In genomic region chr7:141670999-141671398, GRCm38 (mm10) we compare ENCODE assay signal across 10 mouse cellular contexts. TPM values are rescaled to one million over a fixed set of nuclear protein-coding genes. Genes with fewer than 3 reads are reported as not detected.
A peak's percentile ranks its signal among the peaks of the same experiment; 100 is the strongest.
DNase-seq lines count a peak whose midpoint lies in the region; ATAC-seq and TF ChIP-seq lines count a peak whose summit lies in the region.
"Had no signal": no experiment of that assay in that cellular context is flagged by ENCODE, and none has a peak within 500 bp of the region (broad histone marks: within the 10 kb centered on the region; RNA-seq: fewer than 3 reads in every experiment).

No protein-coding gene starts in this region.

- WGBS in lung, adult 2 months, result 58% methylated on average over 4 of the region's 4 CpGs
- WGBS in hindbrain, embryonic 16.5 days, result 79% methylated on average over 4 of the region's 4 CpGs
- 86% methylated on average over 4 of the region's 4 CpGs for WGBS in forebrain, embryonic 15.5 days

- no peaks in the 10 kb centered on the region for H3K36me3 ChIP-seq in hindbrain, embryonic 16.5 days (ENCODE audit: control insufficient read depth, insufficient read depth, low read length)
- no peaks in the 10 kb centered on the region for H3K36me3 ChIP-seq in forebrain, embryonic 15.5 days
- H3K36me3 ChIP-seq: limb, embryonic 13.5 days had no signal

- DNase-seq in gastrocnemius, adult 2 months, result peak; percentile 33
- DNase-seq in gastrocnemius, adult 8-10 months (ENCODE audit: low spot score in 2 of 2), result no peak
- DNase-seq in ES-CJ7 (ENCODE audit: low read depth, low spot score), result peak; percentile 55
- peak; percentile 16 for DNase-seq in lung, adult 2 months
- DNase-seq in thymus, postnatal 0 days (ENCODE audit: low spot score), result peak; percentile 44

- intact Hi-C loops in gastrocnemius, adult 2 months (cut with DNase I), result no loop called here

- H3K4me2 ChIP-seq in hindbrain, embryonic 16.5 days (ENCODE audit: low read length), result no peak overlapping the region
- H3K4me2 ChIP-seq in forebrain, embryonic 15.5 days (replicated peaks), result no peak overlapping the region
- H3K4me2 ChIP-seq: limb, embryonic 13.5 days had no signal

- H3K4me1 ChIP-seq in lung, adult 2 months (ENCODE audit: control insufficient read depth, insufficient read depth, low read length), result no peaks in the 10 kb centered on the region
- no peaks in the 10 kb centered on the region for H3K4me1 ChIP-seq in hindbrain, embryonic 16.5 days (ENCODE audit: control insufficient read depth, insufficient read depth, low read depth, low read length)
- no peaks in the 10 kb centered on the region for H3K4me1 ChIP-seq in forebrain, embryonic 15.5 days
- H3K4me1 ChIP-seq: limb, embryonic 13.5 days had no signal

- H3K27ac ChIP-seq in gastrocnemius, adult 2 months, result no peak overlapping the region
- H3K27ac ChIP-seq in hindbrain, embryonic 16.5 days (ENCODE audit: low read depth, low read length), result no peak overlapping the region
- H3K27ac ChIP-seq in forebrain, embryonic 15.5 days (replicated peaks), result no peak overlapping the region
- H3K27ac ChIP-seq: limb, embryonic 13.5 days had no signal

- no peak for TF ChIP-seq POLR2A in lung, adult 2 months (IDR thresholded peaks at IDR 0.05; ENCODE audit: borderline replicate concordance, extremely low read depth, low read depth, low read length)

- H3K4me3 ChIP-seq in gastrocnemius, adult 2 months, result no peak overlapping the region
- no peak overlapping the region for H3K4me3 ChIP-seq in lung, adult 2 months (replicated peaks; ENCODE audit: extremely low read depth, low read depth, low read length)
- H3K4me3 ChIP-seq in hindbrain, embryonic 16.5 days (ENCODE audit: low read length), result no peak overlapping the region
- H3K4me3 ChIP-seq in forebrain, embryonic 15.5 days, result no peak overlapping the region
- H3K4me3 ChIP-seq: limb, embryonic 13.5 days had no signal

- H3K9ac ChIP-seq in hindbrain, embryonic 16.5 days (ENCODE audit: low read depth, low read length), result no peak overlapping the region
- H3K9ac ChIP-seq in forebrain, embryonic 15.5 days (replicated peaks), result no peak overlapping the region
- H3K9ac ChIP-seq: limb, embryonic 13.5 days had no signal

- H3K9me3 ChIP-seq in hindbrain, embryonic 16.5 days (ENCODE audit: control insufficient read depth, low read length), result no peaks in the 10 kb centered on the region
- H3K9me3 ChIP-seq in forebrain, embryonic 15.5 days, result no peaks in the 10 kb centered on the region
- H3K9me3 ChIP-seq: limb, embryonic 13.5 days had no signal

- TF ChIP-seq CTCF in gastrocnemius, adult 2 months (IDR thresholded peaks at IDR 0.05), result peak; percentile 47
- TF ChIP-seq CTCF in lung, adult 2 months (IDR thresholded peaks at IDR 0.05; ENCODE audit: insufficient read depth, low read length), result peak; percentile 66

- ATAC-seq in erythroid progenitor cell, adult 5-6 weeks (replicated peaks; ENCODE audit: low FRiP score, poor library complexity, severe bottlenecking), result peak; percentile 78
- no peak for ATAC-seq in hindbrain, embryonic 16.5 days
- no peak for ATAC-seq in forebrain, embryonic 15.5 days (replicated peaks)

- H3K27me3 ChIP-seq in hindbrain, embryonic 16.5 days (replicated peaks; ENCODE audit: control insufficient read depth, insufficient read depth, low read length), result no peaks in the 10 kb centered on the region
- H3K27me3 ChIP-seq in forebrain, embryonic 15.5 days, result no peaks in the 10 kb centered on the region
- H3K27me3 ChIP-seq: limb, embryonic 13.5 days had no signal

RNA-seq across cellular contexts. Expression of gene Muc6, which starts 15.9 kb away (rescaled TPM):
- total RNA-seq in gastrocnemius, adult 2 months (2021), result not detected
- not detected for total RNA-seq in gastrocnemius, adult 8-10 months (2022)
- not detected in 2 replicates for total RNA-seq in erythroid progenitor cell, adult 5-6 weeks (2015; ENCODE audit: low replicate concordance)
- under 0.01 TPM in 1 of 2 replicates, not detected in the other for total RNA-seq in erythroid progenitor cell, adult 5-6 weeks (2017; ENCODE audit: low replicate concordance)
- 0.03 and 0.04 TPM in 2 replicates for polyA plus RNA-seq in lung, adult 2 months (2012; rRNA removed)
- polyA plus RNA-seq in thymus, postnatal 0 days (2015; fragmentation: Nextera tagmentation; extraction: Ambion mirVana), result 0.09 and 0.13 TPM in 2 replicates
- 0.19 and 0.29 TPM in 2 replicates for polyA plus RNA-seq in hindbrain, embryonic 16.5 days (2015; fragmentation: Nextera tagmentation; extraction: Ambion mirVana)
- polyA plus RNA-seq in forebrain, embryonic 15.5 days (2015; fragmentation: Nextera tagmentation; extraction: Ambion mirVana), result 0.25 and 0.28 TPM in 2 replicates
- total RNA-seq: adrenal gland, postnatal 36 days had no signal

RNA-seq across cellular contexts. Expression of gene Muc2, which starts 19.1 kb away (rescaled TPM):
- under 1 TPM in 1 of 2 experiments, not detected in 1; 0.08 TPM for total RNA-seq in gastrocnemius, adult 2 months (2021)
- under 1 TPM in 1 of 4 experiments, not detected in 3; 0.85 TPM for total RNA-seq in gastrocnemius, adult 8-10 months (2022)
- 9.4 and 93.1 TPM in 2 replicates for total RNA-seq in erythroid progenitor cell, adult 5-6 weeks (2015; ENCODE audit: low replicate concordance)
- 2.0 TPM in 1 of 2 replicates, not detected in the other for total RNA-seq in erythroid progenitor cell, adult 5-6 weeks (2017; ENCODE audit: low replicate concordance)
- polyA plus RNA-seq in lung, adult 2 months (2012; rRNA removed), result 1.8 and 53.0 TPM in 2 replicates
- 0.17 and 0.27 TPM in 2 replicates for polyA plus RNA-seq in thymus, postnatal 0 days (2015; fragmentation: Nextera tagmentation; extraction: Ambion mirVana)
- polyA plus RNA-seq in hindbrain, embryonic 16.5 days (2015; fragmentation: Nextera tagmentation; extraction: Ambion mirVana), result 0.40 and 0.58 TPM in 2 replicates
- 0.06 and 0.15 TPM in 2 replicates for polyA plus RNA-seq in forebrain, embryonic 15.5 days (2015; fragmentation: Nextera tagmentation; extraction: Ambion mirVana)

Comparison
In these comparisons a context has a peak if more than half of its experiments do, and no peak if none do; other contexts are left out.
1. DNase-seq: peak in gastrocnemius, adult 2 months (single experiment), ES-CJ7 (single experiment), lung, adult 2 months (single experiment) and thymus, postnatal 0 days (single experiment); none in gastrocnemius, adult 8-10 months (0 of 2).